Mouse (Mus musculus) liver, embryonic 14.5 days (tissue): ENCODE results near the gene Rap2a.

Source experiments
- CTCF ChIP-seq: IDR thresholded peaks from 2 replicates; pipeline ENCODE4 v1.5.1; 2016; ENCODE audit warnings: antibody characterized with exemption, low read depth, control low read depth
- EP300 ChIP-seq: IDR thresholded peaks from 2 replicates; pipeline ENCODE4 v1.6.1; 2016; ENCODE audit warnings: antibody characterized with exemption, low read depth

DNA sequence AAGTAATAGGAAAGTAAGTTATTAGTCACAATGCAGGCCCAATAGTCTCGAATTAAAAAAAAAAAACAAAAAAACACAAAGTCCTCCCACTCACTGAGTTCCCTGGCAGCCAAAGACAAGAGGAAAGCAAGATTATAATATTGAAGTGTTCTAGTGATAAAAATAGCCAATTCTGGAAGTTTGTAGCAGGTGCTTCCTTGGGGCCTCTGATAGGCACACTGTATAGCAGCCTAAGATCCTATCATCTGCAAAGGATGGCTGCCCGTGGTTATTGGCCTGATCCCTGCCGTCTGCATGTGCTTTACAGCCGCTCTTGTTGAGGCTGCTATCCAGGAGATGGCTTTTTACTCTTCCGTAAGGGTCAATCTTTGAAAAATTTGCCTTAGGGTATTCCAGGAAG lies 33.6 kb downstream of the Rap2a start:
- TF ChIP-seq CTCF (no peak), EP300 (no peak)
